Mouse (Mus musculus) activated CD4-positive, CD25-positive, alpha-beta regulatory T cell, adult 4 months (primary cell): ENCODE measurements around the gene Zpr1. TPM values are rescaled to one million over a fixed set of nuclear protein-coding genes. Genes with fewer than 3 reads are reported as not detected.
A peak's percentile ranks its signal among the peaks of the same experiment; 100 is the strongest.
"Not testable (repeated sequence)": the region's sequence is repeated elsewhere in the genome, so short reads cannot be mapped to it uniquely, and the experiment has no call there.

ENCODE experiments used
- ATAC-seq: one replicate; pipeline ENCODE4 v1.8.0; 2017
- polyA plus RNA-seq, 2 experiments: library from polyadenylated mRNA; unstranded; fragments of 100-300 nt; shearing (Covaris generic); gene quantifications; one replicate each; pipeline ENCODE4 v1.2.1; 2017

The Zpr1 gene
- polyA plus RNA-seq, 2 experiments from 2014 or later = 32.5 to 40.7 TPM

DNA sequence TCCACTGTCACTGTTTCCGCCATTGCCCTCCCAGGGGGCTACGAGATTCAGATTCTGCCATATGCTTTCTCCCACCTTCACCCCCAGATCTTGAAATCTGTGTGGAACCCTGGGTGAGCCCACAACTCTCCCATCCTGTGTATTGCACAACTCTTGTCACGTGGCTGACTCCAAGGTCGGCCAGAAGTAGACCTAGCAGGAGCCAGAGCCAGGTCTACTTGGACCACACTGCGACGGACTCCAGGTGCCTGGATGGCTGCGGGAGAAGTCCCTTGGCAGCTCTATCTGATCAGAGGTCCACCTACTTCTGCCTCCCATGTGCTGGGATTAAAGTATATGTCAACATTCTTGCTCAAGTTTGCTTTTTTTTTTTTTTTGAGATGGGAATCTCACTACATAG is 11.7 kb upstream of the Zpr1 start:
- ATAC-seq = no peak

DNA sequence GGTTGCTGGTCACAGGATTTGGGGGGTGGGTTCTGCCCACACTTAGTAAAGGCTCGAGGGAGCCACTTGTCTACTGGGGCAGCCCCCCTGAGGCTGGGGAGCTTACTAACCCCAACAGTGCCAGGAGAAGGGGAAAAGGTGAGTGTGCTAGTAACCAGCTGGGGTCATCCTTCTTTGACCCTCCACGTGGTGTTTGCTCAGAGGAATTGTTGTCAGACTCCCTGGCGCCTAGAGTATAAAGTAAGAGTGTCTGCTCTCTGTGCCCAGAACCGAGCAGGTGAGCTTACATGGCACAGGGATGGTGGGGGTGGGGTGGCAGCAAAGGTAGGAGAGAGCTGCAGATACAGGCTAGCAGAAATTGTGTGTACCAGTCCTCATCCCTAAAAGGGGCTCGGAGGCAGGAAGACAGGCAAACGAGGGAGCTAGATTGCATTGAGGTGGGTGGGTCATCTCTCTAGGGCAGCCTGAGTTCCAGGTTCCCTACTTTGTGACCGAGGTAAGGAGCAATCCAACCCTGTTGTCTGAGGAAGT is 4.5 kb upstream of the Zpr1 start, which contains the start of gene Apoa5:
TSS of gene Apoa5 (plus strand) at position 291 of the 531 bp plus-strand sequence.
- ATAC-seq = no peak

DNA sequence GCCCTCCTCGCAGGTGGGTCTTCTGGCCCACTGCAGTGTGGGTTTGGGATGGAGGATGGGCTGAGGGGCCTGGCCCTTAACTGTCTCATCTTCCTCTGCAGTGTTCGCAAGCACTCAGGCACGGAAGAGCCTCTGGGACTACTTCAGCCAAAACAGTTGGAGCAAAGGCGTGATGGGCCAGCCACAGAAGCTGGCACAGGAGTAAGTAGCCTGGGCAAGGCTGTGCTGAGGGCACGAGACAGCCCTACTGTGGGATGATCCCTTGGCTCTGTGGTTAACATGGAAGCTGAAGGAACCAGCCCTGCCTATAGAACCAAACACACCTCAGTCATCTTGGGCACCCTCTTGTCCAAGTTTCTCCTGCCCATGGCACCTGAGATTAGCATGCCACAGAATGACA is 3.7 kb upstream of the Zpr1 start:
- ATAC-seq = no peak

DNA sequence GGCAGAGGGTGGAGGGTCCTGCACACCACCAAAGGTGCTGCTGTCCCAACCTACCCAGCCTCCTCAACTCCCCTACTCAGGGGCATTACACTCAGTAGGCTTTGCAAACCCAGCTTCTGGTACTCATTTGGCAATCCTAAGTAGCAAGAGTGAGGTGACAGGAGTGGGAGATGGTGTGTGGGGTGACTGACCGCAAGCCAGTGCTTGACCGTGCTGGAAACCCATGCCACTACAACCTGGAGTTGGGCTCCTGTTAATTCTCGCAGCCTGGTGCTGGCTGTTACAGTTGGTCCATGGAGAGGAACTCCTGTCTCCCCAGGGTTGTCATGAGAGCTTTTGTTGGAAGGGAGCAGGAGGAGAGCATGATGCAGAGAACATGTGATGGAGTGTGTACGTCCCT is 2.1 kb upstream of the Zpr1 start:
- ATAC-seq = no peak

GRCm38 (mm10) chr9:46272070-46272469 is 794 bp upstream of the Zpr1 start:
- peak; percentile 35 for ATAC-seq

GRCm38 (mm10) chr9:46274494-46274893 is 1.6 kb downstream of the Zpr1 start:
- ATAC-seq = no peak

DNA sequence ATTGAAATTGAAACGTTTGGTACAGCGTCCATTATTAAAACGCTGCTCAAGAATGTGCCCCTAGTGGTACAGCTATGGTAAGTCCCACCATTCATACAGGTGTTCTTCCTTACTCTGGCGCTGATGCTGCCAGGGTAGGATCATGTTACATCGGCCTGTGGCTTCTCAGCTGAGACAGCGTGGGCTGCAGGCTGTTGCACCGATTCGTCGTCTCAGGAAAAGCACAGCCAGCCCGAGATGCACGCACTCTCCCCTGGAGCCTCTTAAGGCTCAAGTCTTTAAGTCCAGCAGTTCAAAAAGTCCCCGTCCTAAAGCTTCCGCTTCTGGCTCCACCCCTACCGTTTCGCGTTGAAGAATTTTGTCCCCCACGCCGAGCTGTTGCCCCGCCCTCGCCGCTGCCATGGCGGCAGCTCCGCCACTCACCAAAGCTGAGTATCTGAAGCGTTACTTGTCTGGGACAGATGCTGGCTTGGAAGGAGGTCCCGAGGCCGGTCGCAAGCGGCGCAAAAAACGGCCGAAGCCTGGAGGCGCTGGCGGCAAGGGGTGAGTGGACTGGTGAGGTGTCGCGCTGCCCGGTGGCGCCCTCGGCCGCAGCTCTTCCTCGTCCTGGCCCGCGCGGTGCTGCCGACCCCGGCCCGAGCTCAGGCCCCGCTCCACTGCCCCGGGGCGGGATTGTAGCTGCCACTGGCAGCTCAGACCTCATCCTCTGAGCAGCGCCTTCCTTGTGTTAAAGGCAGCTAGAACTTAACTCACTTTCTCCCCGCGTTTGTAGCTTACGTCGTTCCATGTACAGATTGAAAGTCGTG is 10.0 kb downstream of the Zpr1 start, which contains the start of gene Bud13:
TSS of gene Bud13 (plus strand) at position 378 of the 806 bp plus-strand sequence.
- ATAC-seq = peak; percentile 91

- ATAC-seq = no peak
Measured at GRCm38 (mm10) chr9:46298381-46298780, 25.5 kb downstream of the Zpr1 start.

- ATAC-seq = no peak
Measured at GRCm38 (mm10) chr9:46302142-46302541, 29.3 kb downstream of the Zpr1 start.

- no peak for ATAC-seq
Measured at GRCm38 (mm10) chr9:46309121-46309520, 36.3 kb downstream of the Zpr1 start.

- peak; percentile 52 for ATAC-seq
Measured at GRCm38 (mm10) chr9:46314507-46314906, 41.6 kb downstream of the Zpr1 start.

GRCm38 (mm10) chr9:46314921-46315320 is 42.1 kb downstream of the Zpr1 start:
- no peak for ATAC-seq

DNA sequence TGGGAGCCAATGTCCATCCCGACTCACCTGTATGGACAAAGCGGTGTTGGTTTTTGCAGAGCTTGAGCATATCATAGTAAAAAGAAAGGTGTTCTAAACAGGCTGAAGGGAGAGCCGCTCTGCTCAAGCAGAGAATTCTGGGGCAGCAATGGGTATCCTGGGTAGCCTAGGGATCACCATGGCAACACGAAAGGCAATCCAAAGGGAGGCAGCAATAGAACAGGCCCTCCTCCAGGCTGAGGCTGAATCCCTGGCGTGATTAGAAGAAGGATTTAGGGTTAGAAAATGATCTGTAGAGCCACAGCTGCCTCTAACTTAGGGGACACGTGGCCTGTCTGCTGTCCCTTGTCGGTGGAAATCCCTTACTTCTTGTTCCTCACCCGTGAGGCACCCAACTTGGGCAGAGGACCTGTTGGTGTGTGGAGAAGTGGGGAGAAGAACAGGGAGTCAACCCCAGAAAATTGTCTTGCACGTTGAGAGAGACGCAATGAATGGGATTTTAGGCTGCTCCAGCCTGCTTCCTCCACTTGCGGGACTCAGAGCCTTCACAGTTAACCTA is 43.0 kb downstream of the Zpr1 start:
- ATAC-seq = no peak

GRCm38 (mm10) chr9:46316388-46316787 is 43.5 kb downstream of the Zpr1 start:
- no peak for ATAC-seq

GRCm38 (mm10) chr9:46316909-46317308 is 44.0 kb downstream of the Zpr1 start:
- ATAC-seq = no peak

DNA sequence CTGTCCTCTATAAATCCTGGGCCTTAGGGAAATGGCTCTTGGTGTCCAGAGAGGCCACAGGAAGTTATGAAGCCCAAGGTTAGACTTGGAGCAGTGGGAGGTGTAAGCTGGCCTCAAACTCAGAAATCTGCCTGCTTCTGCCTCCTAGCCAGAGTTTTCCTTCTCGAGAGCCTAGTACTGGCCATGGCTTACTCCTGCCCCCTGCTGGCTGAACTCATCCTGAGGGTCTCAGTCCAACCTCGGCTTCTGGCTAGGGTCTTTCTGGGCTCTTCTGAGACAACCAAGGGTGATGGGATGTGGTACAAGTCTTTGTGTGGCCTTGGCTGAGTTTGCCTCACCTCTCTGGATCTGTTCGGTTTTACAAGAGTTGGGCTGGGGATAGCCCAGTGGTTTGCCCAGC is 45.1 kb downstream of the Zpr1 start:
- no peak for ATAC-seq

GRCm38 (mm10) chr9:46319886-46320285 is 47.0 kb downstream of the Zpr1 start, which contains the start of gene 4931429L15Rik:
Gene 4931429L15Rik (minus strand): TSS chr9:46319986.
- ATAC-seq = not testable (repeated sequence)

GRCm38 (mm10) chr9:46320461-46320860 is 47.6 kb downstream of the Zpr1 start:
- ATAC-seq = no peak

- no peak for ATAC-seq
Measured at GRCm38 (mm10) chr9:46326694-46327405, 54.0 kb downstream of the Zpr1 start.

- no peak for ATAC-seq
Measured at GRCm38 (mm10) chr9:46327706-46328571, 55.1 kb downstream of the Zpr1 start.

GRCm38 (mm10) chr9:46328572-46329249 is 55.8 kb downstream of the Zpr1 start:
- ATAC-seq = no peak

DNA sequence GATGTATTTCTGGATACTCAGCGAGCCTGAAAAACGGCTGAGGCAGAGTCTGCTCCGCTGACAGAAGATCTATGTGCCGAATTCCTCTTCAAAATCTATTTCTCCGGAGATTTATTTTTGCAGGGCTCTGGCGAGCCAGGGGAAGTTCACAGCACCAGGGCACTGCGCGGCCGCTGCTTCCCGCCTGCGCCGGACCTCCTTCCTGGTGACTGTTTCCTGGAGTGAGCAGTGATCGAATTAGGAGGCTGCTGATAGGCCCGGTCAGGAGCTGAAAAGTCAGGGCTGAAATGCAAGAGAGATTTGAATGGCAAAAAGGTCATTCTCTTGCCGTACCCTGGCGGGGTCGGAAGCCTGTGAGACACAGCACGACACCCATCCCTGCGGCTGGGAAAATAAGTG is 56.4 kb downstream of the Zpr1 start:
- no peak for ATAC-seq
